Mouse (Mus musculus) hindbrain, postnatal 0 days (tissue): ENCODE measurements around the gene Gnat3. TPM values are rescaled to one million over a fixed set of nuclear protein-coding genes. Genes with fewer than 3 reads are reported as not detected.
"Not testable (repeated sequence)": the region's sequence is repeated elsewhere in the genome, so short reads cannot be mapped to it uniquely, and the experiment has no call there.

Experiments
- ATAC-seq: fragments of 200-750 bp; cut with Nextera tagmentation; 2 replicates; pipeline ENCODE4 v1.8.0; 2017; ENCODE audit warnings: mild to moderate bottlenecking, moderate TSS enrichment, moderate library complexity
- DNase-seq: peaks from one replicate; pipeline ENCODE4 v3.0.0-alpha.2; 2015; ENCODE audit warnings: low spot score
- H3K27ac ChIP-seq: fragments of 300-500 bp; sonication (generic); 2 replicates; pipeline ENCODE4 v1.5.1; 2014; ENCODE audit warnings: mild to moderate bottlenecking
- H3K27me3 ChIP-seq: fragments of 300-500 bp; sonication (generic); 2 replicates; pipeline ENCODE4 v1.6.1; 2014; ENCODE audit warnings: low read length, mixed read lengths; ENCODE audit not compliant: insufficient read depth
- H3K36me3 ChIP-seq: fragments of 300-500 bp; sonication (generic); 2 replicates; pipeline ENCODE4 v1.6.1; 2014; ENCODE audit warnings: low read length, mixed read lengths; ENCODE audit not compliant: insufficient read depth
- H3K4me1 ChIP-seq: fragments of 300-500 bp; sonication (generic); 2 replicates; pipeline ENCODE4 v1.6.1; 2014; ENCODE audit warnings: antibody characterized with exemption, low read length, mixed read lengths; ENCODE audit not compliant: insufficient read depth
- H3K4me2 ChIP-seq: fragments of 300-500 bp; sonication (generic); 2 replicates; pipeline ENCODE4 v1.6.1; 2014; ENCODE audit warnings: low read depth, mild to moderate bottlenecking, low read length, moderate library complexity, mixed read lengths
- H3K4me3 ChIP-seq: fragments of 300-500 bp; sonication (generic); 2 replicates; pipeline ENCODE4 v1.5.1; 2014; ENCODE audit warnings: low read length
- H3K9ac ChIP-seq: fragments of 300-500 bp; sonication (generic); replicated peaks from 2 replicates; pipeline ENCODE4 v1.6.1; 2014; ENCODE audit warnings: mild to moderate bottlenecking, low read length, moderate library complexity, mixed read lengths
- H3K9me3 ChIP-seq: fragments of 300-500 bp; sonication (generic); 2 replicates; pipeline ENCODE4 v1.6.1; 2016; ENCODE audit warnings: low read length, mixed read lengths
- CTCF ChIP-seq: IDR thresholded peaks from 2 replicates; pipeline ENCODE4 v1.5.1; 2016; ENCODE audit warnings: antibody characterized with exemption, control low read depth, low read depth
- WGBS: fragments of 180-500 bp; shearing (Covaris S2); extraction: QIAGEN DNeasy Blood & Tissue Kit; methylation state at CpG from one replicate; pipeline ENCODE4 v1.1.7; 2014; 5-methylcytosine and 5-hydroxymethylcytosine counted together
- polyA plus RNA-seq: library from polyadenylated mRNA; unstranded; fragments of >200 nt; fragmentation: Nextera tagmentation; extraction: Ambion mirVana; gene quantifications from 2 replicates; pipeline ENCODE4 v1.2.1, GENCODE M21; 2015
- total RNA-seq: library from RNA; depleted of rRNA; stranded (reverse); fragments of >200 nt; gene quantifications from 2 replicates; pipeline ENCODE4 v1.2.3, GENCODE M21; 2014; rRNA removed

The Gnat3 gene
- total RNA-seq (not detected in 2 replicates), polyA plus RNA-seq (not detected in 2 replicates)

DNA sequence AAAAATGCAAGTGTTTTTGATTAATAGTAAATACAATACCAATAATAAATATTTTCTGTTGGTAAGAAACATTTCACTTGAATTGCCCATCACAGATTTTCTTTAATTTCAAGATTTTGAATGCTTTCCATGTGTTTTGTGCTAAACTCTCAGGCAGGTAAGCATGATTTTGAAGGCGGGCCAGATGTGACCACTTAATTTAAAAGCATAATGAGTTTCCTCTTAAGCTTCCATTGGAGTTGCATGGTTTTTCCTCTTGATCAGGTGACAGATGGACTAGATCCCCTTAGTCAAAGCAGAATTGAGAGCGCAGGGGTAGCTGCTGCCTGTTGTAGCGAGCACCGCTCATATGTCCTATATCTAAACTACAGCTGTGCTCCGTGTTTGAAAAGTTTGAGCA, at the start of gene Gnat3:
Gene Gnat3 (plus strand): TSS at position 301 of the 400 bp plus-strand sequence.
- no peaks in the 10 kb centered on the region for H3K4me1 ChIP-seq
- no peak within 1 kb of the TSS for H3K9ac ChIP-seq
- ATAC-seq: no peak
- no peak within 1 kb of the TSS for H3K4me2 ChIP-seq
- H3K9me3 ChIP-seq: no peaks in the 10 kb centered on the region
- no peaks in the 10 kb centered on the region for H3K27me3 ChIP-seq
- H3K36me3 ChIP-seq: no peaks in the 10 kb centered on the region
- no peak within 1 kb of the TSS for H3K4me3 ChIP-seq
- H3K27ac ChIP-seq: no peak within 1 kb of the TSS
- WGBS: 89% methylated on average over 5 of the region's 5 CpGs
- DNase-seq: no peak
- no peak for TF ChIP-seq CTCF

GRCm38 (mm10) chr5:17918966-17919365, 43.4 kb upstream of the Gnat3 start:
- no peak for DNase-seq
- H3K4me1 ChIP-seq: no peaks in the 10 kb centered on the region
- H3K27ac ChIP-seq: no peak overlapping the region
- no peak overlapping the region for H3K4me3 ChIP-seq
- no peak overlapping the region for H3K4me2 ChIP-seq
- H3K36me3 ChIP-seq: no peaks in the 10 kb centered on the region
- 68% methylated on average over 5 of the region's 5 CpGs for WGBS
- no peak for TF ChIP-seq CTCF
- H3K9me3 ChIP-seq: no peaks in the 10 kb centered on the region
- no peaks in the 10 kb centered on the region for H3K27me3 ChIP-seq
- ATAC-seq: no peak
- no peak overlapping the region for H3K9ac ChIP-seq

DNA sequence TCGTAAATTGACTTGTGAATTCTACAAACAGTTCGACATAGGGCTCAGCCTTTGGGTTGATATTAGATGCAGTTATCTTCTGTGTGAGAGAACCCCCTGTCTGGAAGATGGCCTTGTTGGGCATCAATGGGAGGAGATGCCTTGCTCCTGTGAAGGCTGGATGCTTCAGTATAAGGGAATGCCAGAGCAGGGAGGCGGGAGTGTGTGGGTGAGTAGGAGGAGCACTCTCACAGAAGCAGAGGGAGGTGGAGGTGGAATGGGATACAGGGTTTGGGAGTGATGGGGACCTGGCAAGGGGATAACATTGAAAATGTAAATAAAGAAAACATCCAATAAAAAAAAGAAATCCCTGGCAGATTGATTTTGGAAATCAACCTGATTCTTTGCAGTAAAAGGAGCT, 38.7 kb upstream of the Gnat3 start:
- Histone ChIP-seq H3K36me3 (no peaks in the 10 kb centered on the region), H3K4me3 (no peak overlapping the region), H3K9ac (no peak overlapping the region), H3K9me3 (no peaks in the 10 kb centered on the region), H3K27ac (no peak overlapping the region), H3K4me2 (no peak overlapping the region), H3K4me1 (no peaks in the 10 kb centered on the region), H3K27me3 (no peaks in the 10 kb centered on the region)
- TF ChIP-seq CTCF: no peak
- DNase-seq: no peak
- WGBS: 78% methylated on average over 3 of the region's 3 CpGs
- no peak for ATAC-seq

DNA sequence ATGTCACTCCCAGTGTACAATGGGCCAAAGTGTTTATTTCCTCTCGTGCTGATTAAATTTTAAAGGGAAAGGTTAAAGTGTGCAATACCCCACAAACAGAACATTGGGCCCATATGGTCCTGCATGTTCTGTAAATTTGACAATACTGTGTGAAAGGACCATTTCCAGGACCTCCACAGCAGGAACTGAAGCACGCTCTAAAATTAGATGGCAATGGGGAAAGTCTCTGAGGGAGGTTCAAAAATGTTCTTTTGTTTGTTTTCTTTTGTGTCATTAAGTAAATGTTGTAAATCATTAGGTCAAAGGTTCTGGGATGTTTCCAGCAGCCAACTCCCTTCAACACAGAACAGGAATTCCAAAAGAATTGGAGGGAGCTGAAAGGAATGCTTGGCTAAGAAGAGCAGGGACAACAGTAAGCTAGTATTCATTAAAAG, 38.2 kb upstream of the Gnat3 start:
- Histone ChIP-seq H3K27ac (no peak overlapping the region), H3K36me3 (no peaks in the 10 kb centered on the region), H3K4me2 (no peak overlapping the region), H3K4me3 (no peak overlapping the region), H3K9me3 (no peaks in the 10 kb centered on the region), H3K27me3 (no peaks in the 10 kb centered on the region), H3K9ac (no peak overlapping the region), H3K4me1 (no peaks in the 10 kb centered on the region)
- DNase-seq: no peak
- ATAC-seq: no peak
- TF ChIP-seq CTCF: no peak
- WGBS: 49% methylated on average over 2 of the region's 2 CpGs

GRCm38 (mm10) chr5:17928471-17928870, 33.9 kb upstream of the Gnat3 start:
- Histone ChIP-seq H3K27ac (no peak overlapping the region), H3K4me1 (no peaks in the 10 kb centered on the region), H3K9ac (no peak overlapping the region), H3K36me3 (no peaks in the 10 kb centered on the region), H3K4me3 (no peak overlapping the region), H3K9me3 (no peaks in the 10 kb centered on the region), H3K27me3 (no peaks in the 10 kb centered on the region), H3K4me2 (no peak overlapping the region)
- DNase-seq (peak; percentile 11), ATAC-seq (no peak)
- 14% methylated on average over 4 of the region's 4 CpGs for WGBS
- no peak for TF ChIP-seq CTCF

DNA sequence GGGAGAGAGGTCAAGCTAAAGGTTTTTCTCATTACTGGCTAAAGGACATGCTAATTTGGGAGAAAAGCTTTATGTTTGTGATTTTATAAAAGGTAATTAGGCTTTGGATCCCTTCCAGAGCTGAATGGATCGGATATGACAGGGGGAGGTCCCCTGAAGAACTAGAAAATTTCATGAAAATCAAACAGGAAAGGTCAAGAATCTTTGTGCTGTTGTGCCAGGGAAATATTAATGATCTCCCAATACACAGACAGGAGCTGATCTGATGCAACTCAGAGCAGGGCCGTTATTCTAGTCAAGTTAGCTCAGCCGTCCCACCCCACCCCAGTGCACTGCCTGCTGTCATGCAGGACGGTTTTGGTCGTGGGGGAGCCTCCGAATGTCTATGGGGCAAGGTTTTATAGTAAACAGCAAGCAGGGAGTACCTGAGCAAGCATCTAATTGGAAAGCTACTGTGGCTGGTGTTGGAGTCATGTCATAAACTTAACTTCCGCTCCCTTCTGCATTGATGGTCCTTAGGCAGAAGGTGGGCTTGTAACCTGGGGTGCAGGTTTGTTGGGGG, 33.3 kb upstream of the Gnat3 start:
- Histone ChIP-seq H3K27ac (no peak overlapping the region), H3K4me3 (no peak overlapping the region), H3K9ac (no peak overlapping the region), H3K9me3 (no peaks in the 10 kb centered on the region), H3K4me1 (no peaks in the 10 kb centered on the region), H3K4me2 (no peak overlapping the region), H3K27me3 (no peaks in the 10 kb centered on the region), H3K36me3 (no peaks in the 10 kb centered on the region)
- 51% methylated on average over 7 of the region's 7 CpGs for WGBS
- no peak for TF ChIP-seq CTCF
- no peak for DNase-seq
- no peak for ATAC-seq

GRCm38 (mm10) chr5:17931588-17931987, 30.8 kb upstream of the Gnat3 start:
- not testable (repeated sequence) for DNase-seq, H3K4me3 ChIP-seq, H3K27me3 ChIP-seq, H3K27ac ChIP-seq, H3K9me3 ChIP-seq, H3K36me3 ChIP-seq, H3K4me1 ChIP-seq, H3K4me2 ChIP-seq, H3K9ac ChIP-seq, ATAC-seq
- 95% methylated on average over 2 of the region's 2 CpGs for WGBS
